Mouse (Mus musculus) liver, adult (tissue): ENCODE data around the gene Rpp21.

Experiments
- GATA4 ChIP-seq: IDR thresholded peaks from 2 replicates; pipeline ENCODE4 v1.6.1; 2014; ENCODE audit warnings: mild to moderate bottlenecking, low read length; ENCODE audit not compliant: insufficient replicate concordance

Gene Rpp21

DNA sequence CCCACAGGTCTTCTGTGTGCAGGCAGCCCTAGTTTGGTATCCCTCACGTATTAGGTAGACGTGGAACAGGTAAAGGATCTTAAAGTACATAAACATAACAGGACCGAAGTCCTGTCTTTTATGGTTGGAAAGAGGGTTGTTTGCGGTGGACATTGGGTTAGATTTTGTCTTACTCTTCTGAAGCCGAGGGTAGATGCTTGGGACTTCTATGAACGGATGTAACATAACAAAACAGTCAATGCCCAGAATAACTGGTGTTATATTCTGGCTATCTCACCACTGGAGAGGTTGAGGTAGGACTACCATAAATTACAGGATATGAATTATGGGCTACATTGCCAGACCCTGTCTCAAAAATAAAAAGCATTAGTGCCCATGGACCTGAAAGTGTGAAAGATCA is at the start of gene Rpp21:
Gene Rpp21 (minus strand): TSS at position 101 of the 400 bp plus-strand sequence.
- no peak for TF ChIP-seq GATA4

DNA sequence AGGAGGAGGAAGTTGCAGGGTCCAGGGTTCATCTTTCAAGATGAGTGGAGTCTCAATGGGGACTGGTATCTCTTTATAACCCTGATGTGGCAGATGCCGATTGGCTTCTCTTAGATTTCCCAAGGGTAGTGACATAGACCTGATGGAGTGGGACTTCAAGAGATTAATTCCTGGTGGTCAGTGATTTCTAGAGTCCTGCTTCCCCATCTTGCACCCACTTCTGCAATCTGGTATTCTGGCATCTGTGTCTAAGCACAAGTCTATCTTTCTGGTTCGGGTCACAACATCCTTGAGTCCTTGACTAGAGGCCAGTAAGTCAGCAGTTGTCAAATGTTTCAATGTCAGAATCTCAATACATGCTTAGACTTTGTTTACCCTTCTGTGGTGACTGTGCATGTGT is 28.5 kb upstream of the Rpp21 start, which contains the start of gene H2-M10.2:
Gene H2-M10.2 (minus strand): TSS at position 101 of the 400 bp plus-strand sequence.
- TF ChIP-seq GATA4 = no peak

DNA sequence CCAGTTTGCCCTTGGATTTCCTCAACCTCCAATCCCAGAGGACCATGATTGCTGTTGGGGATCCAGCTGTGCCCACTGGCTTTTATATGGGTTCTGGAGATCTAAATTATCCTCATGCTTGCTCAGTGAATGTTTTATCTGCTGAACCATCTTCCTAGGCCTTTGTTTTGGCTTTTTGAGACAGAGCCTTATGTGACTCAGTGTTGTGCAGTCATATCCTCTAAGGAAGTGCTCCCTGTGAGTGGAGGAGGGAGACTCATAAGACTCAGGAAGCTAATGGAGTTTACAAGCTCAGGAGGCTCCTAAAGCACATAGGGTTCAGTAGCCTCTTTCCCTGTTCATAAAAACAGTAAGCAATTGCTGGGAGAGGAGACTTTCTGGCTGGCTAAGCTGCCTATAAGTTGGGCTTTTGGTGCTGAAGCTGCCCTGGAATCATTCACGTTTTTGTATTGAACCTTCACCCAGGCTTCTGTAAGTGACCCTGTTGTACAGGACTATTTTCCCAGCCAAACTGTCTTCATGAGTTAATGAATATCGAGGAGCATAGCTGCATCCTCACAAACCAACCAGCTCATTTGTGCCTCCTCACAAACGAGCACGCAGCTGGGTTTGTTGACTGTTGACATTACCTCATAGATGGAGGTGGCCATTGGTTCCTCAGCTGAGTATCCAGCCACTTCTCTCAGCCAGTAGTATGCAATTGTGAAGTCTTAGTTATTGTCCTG is 23.8 kb upstream of the Rpp21 start:
- no peak for TF ChIP-seq GATA4

DNA sequence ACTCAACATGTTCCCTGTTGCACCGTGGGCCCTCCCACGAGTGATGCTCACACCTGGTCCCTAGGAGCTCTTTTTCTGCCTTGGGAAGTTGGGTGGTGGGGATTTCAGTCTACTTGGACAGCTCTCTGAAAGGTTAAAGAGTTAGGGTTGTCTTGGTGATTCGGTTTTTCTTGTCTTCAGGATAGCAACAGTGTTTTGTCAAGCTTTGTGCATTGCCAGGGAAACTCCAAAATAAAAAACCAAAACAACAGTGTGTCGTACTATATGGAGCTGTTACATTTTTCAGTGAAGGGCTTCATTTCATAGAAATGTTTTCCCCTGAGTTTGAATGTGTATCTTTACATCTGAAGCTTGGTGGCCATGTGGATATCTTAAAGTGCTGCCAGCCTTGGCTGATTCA is 16.9 kb upstream of the Rpp21 start:
- TF ChIP-seq GATA4 = no peak

DNA sequence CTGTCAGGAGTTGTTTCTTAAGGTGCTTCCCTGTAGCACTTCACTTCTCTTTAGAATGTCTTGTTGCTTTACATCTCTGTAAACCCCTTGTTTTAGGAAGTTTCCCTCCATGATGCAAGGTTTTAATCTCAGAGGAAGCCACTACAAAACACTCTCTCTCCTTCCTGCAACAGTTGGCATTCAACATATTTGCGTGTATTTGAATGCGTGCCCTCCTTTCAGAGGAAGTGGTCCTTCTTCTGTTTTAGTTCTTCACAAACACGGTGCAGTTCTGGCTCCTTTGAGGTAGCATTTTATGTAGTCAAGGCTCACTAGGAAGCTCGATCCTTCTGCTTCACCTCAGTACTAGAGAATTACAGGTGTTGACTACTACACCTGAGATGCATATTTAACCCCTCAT is 15.9 kb upstream of the Rpp21 start:
- TF ChIP-seq GATA4 = no peak

DNA sequence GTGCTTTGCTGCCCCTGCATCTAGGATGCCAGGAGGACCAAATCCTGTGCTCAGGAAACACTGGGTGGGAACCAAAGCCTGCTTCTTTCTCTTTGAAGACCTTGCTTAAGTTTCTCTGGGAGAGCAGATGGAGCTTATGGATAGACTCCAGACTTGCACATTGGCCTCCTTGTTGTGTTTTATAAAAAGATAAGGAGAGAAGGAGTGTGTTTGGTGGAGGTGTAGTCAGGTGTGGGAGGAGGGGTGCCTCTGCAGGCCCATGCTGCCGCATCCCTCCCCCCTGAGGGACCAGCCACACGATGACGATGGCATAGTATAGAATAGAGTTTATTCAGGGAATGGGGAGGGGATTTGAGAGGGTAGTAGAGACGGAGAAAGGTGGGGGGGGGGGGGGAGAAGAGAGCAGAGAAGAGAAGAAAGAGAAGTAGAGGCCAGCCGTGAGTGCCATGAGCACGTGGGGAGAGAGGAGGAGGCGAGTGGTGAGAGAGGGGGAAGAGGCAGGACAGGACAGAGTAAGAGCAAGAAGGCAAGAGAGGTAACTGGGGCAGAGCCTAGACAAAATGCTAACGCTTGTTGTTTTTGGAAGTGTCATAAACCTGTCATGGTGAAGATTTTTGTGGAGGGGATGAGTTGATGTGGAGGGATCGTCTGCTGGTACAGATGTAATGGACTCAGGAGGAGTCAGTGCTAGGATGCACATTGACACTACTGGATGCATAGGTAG is 14.9 kb upstream of the Rpp21 start:
- no peak for TF ChIP-seq GATA4

DNA sequence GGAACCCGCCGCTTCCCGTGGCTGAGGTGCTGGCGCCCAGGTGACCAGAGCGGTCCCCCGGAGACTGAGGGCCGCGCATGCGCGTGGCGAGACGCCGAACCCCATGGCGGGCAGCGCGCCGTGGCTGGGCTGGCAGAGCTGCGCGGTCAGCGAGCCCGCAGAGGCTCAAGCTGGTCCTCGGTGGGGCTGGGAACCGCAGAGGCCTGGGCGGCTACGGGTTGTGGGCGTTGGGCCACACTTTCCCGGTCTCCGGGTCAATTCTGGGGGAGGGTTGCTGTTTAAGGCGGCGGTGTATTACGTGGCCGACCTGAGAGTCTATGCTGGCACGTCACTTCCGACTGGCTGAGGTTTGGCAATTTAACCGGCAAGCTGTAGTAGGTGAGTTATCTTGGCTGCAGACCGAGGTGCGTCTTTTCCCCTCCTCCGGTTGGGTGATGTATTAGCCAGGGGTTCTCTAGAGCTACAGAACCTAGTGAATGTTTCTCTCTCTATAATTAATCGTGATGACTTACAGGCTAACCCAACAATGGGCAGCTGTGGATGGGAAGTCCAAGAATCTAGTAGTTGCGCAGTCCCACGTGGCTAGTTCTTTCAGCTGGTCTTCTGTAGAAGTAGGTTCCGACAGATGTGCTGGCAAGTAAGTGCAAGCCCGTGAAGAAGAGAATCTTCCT is 13.9 kb upstream of the Rpp21 start, which contains the start of gene Trim39:
Gene Trim39 (minus strand): TSS at position 662 of the 671 bp plus-strand sequence.
- TF ChIP-seq GATA4 = 0 out of 2 replicates have a peak, but pooled peaks have one; percentile 44

DNA sequence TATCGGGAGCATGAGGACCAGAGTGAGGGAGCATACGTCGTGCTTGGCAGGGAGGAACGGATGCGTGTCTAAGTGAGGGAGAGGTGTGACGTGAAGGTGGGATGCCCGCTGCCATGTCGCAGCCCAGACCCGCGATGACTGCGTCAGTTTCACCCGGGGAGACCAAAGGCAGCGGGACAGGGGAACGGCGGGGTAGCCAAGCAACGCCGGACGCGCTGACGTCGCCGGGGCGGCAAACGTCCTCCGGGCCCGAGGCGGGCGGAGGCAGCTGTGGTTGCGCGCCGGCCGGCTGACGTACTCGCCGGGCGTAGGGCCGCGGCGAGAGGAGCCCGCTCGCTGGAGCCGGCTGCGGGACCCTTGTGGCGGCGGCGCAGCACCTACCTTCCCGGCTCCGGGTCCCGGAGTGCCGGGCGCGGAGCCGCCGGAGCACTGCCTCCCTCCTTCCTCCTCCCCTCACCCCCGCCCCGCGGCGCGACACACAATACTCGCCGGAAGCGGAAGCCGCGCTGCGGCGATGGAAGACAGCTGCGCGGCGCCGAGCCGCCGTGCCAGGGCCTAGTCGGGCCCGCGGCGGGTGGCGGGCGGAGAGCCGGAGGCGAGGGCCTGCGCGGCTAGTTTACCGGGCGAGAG is 13.2 kb upstream of the Rpp21 start:
- no peak; the same call in 1 of the 2 replicates for TF ChIP-seq GATA4

DNA sequence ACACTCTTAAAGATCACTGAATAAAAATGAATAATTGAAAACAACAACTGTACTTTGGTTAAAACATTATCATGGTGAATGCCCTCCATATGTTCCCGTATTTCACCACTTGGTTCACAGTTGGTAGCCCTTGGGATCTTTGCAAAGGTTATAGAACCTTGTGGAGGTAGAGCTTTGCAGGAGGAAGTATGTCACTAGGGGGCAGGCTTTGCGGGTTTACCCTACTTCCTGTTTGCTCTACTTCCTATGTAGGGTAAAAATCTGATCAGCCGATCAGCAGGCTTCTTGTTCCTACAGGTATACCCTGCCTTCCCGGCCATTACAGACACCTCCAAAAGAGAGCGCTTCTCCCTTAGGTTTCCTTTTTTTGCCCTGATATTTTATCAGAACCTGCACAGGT is 8.0 kb upstream of the Rpp21 start:
- no peak for TF ChIP-seq GATA4

DNA sequence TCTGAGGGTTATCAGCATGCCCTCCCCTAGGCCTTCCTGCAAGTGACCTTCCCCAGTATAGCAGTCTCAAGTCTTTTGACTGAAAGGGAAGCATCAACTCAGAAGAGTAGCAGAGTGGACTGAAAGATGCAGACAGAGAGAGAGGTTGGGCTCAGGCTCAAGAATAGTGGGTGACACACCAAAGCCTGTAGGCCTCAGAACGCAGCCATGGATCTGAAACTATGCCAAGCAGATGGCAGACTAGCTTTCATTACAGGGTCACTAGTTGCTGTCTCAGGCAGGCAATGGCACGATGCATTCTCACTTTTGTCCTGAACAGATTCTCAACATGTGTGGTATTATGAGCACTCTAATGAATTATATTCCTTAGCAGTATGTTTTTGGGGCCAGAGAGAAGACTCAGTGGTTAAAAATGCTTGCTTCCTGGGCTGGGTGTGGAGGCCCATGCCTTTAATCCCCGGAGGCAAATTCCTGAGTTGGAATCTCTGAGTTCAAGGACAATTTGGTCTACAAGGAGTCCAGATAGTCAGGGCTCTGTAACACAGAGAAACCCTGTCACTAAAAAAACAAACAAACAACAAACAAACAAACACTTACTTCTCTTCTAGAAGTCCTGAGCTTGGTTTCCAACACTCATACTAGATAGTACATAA is 6.5 kb upstream of the Rpp21 start:
- TF ChIP-seq GATA4 = no peak

DNA sequence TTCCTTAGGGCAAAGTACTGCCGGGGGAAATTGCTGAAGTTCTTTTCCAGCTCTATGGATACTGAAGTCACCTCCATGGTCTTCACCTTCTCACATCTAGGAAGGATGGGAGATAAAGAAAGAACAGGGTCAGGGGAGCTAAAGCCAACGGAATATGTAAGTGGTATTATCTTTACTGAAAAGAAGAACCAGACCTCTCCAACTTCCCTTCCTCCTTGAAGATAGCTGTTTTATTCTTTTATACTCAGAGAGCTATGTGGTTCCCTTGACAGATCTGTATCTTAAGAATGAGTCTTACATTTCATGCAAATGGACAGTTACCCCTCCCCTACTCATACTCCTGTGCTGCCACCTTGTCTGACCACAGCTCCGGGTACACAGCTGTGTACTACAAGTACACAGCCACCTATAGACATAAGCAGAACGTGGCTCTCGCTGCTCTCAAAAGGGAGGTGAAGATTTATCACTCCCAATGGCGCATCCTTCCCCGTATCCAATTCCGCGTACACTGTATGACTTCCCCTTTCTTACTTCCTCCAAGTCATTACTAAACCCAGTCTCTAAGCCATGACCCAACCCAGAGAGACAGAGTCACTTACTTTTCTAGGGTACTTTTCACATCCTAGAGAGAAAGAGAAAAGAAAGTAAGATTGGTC is 3.8 kb upstream of the Rpp21 start:
- TF ChIP-seq GATA4 = no peak

DNA sequence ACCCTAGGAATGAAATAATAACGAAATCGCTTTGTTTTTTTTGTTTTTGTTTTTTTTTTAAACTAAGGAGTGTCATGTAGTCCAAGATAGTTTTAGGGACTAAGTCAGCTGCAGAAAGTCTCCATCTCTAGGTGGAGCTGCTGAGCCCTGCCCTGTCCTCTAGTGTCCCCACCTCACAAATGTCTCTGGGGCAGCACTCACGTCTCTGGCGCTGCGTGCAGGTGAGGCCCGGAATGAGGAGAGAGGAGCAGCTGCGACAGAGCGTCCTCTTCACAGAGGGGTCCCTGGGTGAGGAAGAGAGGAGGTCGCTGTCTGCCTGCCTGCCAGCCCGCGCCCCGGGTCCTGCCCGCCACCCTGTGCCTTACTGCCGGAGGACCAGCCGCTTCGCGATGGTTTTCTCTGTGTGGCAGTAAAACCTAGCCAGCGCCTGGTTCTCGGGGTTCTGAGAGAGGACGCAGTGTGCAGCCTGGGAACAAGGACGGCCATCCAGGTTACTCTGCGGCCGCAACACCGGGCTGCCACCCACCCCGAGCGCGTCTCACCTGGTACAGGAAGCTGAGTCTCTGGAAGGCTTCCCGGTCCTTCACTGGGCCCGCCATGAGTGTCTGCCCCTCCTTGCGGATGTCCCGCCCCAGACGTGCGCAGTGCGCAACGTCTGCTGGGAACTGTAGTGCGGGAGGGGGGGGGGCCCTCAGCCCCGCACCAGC is 475 bp downstream of the Rpp21 start:
- no peak for TF ChIP-seq GATA4

DNA sequence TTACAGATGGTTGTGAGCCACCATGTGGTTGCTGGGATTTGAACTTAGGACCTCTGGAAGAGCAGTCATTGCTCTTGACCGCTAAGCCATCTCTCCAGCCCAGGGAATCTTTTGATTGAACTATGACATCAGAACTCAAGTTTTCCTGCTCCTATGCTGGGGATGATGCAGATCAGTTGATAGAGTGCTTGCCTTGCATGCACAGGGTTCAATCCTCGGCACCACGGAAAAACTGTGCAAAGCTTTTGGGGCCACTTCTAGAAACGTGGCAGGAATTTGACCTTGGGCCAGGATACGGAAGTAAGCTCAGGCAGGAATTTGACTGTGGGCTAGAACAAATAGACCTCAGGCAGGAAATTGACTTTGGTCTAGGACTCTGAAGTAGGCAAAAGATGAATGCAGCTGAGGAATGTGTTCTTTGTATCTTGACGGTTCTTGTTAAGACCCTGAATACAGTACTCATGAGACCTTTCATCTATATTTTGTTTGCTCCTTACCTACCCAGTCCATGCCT is 4.7 kb downstream of the Rpp21 start:
- TF ChIP-seq GATA4 = no peak
